Mouse (Mus musculus): ENCODE measurements at regions not wholly inside any gene's neighbourhood (a gene's known extent, or its start where the extent isn't known, plus 50 kb on each side); places are given as distances from the start of the nearest gene placed in this dataset.
A peak's percentile ranks its signal among the peaks of the same experiment; 100 is the strongest.
"Not testable (repeated sequence)": the region's sequence is repeated elsewhere in the genome, so short reads cannot be mapped to it uniquely, and the experiment has no call there.

- DNase-seq, result no peak
These were observed 1344.7 kb upstream of the A1bg start for GRCm38 (mm10) chr15:62267536-62267935.

DNA sequence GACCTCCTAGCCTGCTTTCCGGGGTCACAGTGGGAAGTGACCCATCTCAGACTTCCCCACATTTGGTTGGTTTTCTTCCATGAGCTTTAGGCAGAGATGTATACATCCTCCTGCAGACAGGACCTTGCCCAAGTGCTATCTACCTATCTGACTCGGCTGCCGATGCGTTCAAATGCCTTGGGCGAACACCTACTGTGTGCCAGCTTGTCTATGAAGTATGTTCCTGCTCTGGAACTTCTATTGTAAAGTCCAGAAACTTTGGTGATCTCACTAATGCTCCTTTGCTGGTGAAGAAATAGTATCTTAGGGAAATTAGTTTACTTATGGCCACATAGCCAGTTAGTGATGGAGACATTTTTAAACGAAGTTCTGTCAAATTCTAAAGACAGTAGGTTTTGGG is 1343.2 kb upstream of the A1bg start:
- no peak for DNase-seq

GRCm38 (mm10) chr15:62265484-62265937 is 1342.7 kb upstream of the A1bg start:
- no peak for DNase-seq

DNA sequence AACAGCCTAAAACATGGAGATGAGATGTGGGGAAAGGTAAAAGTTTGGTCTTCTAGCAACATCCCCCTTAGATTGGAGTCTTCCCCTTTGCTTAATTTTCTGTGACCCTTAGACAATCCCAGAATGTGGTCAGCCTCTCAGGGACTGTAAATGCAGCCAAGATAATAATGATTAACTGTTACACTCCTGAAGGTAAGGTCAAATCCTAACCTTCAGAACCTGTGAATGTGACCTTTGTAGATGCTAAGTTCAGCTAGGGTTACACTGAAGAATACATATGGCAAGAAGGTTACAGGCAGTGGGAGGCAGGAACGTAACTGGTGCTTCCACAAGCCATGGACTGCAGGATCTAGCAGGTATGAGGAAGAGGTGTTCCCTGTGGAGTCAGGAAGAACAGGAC is 1342.2 kb upstream of the A1bg start:
- no peak for DNase-seq

DNA sequence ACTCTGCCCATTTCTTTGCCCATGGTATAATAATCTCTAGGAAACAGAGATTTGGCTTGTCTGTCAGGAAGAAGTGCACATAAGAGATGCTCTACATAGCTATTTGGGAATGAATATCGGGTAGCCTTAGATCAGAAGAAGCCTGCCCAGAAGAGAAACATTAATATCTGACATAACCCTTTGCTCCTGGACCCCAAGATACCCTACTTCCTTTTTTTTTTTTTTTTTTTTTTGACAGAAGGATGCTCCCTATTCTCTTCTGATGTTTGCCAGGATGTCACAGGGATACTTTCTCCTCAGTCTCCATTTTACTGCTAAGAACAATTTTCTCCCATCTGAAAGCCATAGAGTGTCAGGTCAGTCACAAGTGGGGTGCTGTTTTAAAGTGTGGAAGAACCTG is 1341.4 kb upstream of the A1bg start:
- DNase-seq, result no peak

DNA sequence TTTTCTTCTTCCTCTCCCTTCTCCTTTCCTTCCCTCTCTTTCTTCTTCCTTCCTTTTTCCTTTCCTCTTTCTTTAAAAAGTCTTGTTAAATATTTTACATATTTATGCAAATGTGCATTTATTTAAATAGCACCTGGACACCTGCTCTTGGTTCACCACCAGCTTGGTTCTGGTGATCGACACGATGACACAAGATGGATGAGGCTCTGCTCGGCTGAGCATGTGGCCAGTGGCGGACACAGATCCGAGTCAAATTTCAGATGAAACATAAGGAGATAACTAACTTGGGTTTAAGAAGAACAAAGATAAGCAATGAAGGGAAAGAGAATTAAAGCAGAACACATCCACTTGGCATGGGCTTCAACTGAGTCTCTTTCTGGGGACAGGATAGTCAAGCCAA is 1339.7 kb upstream of the A1bg start:
- DNase-seq, result no peak

DNA sequence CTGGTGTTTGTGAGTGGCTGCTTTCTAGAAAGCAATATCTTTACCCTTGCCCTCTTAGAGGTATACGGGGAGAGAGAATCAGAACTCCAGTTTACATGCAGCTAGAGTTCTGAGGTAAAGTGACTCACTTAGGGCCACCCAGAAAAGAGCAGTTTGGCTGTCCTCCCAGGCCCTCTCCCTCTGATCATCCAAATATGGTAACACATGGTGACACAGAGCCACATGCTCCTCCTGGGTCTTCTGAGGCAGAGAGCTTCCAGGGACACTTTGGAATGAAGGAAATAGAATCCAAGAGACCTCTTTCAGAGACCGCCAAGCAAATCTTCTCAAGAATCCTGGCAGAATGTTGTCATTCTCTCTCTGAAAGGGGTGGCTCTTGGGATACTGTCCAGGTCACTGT is 1338.7 kb upstream of the A1bg start:
- DNase-seq, result no peak

DNA sequence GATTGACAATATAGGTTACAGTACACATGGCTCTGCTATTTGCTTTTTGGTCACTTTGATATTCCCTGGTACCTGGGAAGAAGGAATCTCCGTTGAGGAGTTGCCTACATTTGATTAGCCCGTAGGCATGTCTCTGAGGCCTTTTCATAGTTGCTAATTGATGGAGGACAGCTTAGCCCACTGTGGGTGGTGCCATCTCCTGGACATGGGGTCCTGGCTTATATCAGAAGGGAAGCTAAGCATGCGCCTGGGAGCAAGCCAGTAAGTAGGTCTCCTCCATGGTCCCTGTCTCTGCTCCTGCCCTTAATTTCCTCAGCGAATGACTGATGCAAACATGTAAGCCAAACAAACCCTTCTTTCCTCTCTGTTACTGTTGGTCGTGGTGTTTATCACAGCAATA is 1335.8 kb upstream of the A1bg start:
- DNase-seq, result no peak

DNA sequence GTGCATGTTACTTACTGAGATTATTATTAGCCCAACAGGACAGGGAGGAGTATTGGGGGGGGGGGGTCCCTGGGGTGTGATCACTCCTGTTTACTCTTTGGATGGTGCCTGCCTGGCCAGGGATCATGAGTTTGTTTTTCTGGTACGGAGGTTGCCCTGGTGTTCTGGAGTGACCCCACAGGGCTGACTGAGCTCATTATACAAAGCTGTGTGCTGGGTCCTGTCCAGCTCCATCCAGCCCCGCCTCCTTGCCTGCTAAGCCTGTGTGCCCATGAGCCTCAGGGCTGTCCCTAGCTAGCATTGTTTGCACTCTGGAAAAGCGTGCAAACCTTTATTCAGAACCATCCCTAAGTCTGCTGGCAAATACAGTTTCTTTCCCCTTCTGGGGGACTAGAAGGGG is 1335.1 kb upstream of the A1bg start:
- DNase-seq, result peak; percentile 8

DNA sequence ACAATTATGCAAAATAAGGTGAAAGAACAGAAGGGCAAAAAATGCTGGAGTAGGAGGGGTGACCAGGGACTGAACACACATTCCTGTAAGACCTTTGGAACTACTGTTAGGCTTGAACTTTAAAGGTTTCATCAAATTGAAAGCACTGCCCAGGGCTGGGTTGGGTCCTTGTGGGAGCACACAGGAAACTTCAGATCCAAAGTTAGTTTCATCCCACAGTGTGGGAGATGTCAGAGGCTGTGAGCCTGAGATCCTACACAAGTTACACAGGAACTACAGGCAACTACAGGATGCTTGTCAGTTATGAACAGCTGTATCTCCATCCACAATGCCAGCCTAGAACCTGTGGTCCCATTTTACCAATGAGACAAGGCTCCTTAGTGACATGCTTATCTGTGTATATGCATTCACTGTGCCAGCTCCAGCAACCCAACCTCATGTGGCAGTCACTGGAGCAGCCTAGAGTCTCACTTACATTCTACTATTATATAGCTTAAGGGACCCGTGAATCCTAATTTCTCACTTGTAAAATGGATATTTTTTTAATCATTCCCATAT is 1334.4 kb upstream of the A1bg start:
- DNase-seq, result no peak

DNA sequence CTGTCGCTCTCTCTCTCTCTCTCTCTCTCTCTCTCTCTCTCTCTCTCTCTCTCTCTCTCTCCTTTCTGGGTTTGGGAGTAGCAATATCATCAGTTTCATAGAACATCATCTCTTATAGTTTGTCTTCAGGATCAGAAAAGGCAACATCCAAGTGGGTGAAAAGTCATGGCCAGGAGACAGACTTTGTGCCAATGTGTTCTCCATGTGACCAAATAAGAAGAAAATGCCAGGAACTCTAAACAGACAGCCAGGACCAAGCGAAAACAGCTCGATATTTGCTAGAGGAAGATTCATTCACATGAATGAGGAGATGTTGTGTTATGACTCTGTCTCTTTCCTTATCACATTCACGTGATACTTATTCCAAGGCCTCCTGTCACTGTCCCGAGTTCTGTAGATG is 1332.8 kb upstream of the A1bg start:
- DNase-seq, result no peak

DNA sequence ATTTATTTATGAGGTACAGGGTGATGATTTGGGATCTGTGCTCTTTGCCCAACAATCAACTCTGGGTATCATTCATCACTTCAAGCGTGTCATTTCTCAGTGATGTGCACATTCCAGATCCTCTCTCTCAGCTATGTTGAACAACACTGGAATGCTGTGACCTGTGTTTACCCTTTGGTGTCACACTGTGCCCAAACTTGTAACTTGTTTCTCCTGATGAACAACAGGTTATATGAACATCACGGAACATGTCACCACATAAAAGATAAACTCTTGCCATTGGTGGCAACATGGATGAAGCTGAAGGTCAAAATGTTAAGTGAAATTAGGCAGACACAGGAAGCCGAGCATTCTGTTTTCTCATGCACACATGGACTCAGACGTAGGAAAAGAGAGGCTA is 1330.9 kb upstream of the A1bg start:
- no peak for DNase-seq

DNA sequence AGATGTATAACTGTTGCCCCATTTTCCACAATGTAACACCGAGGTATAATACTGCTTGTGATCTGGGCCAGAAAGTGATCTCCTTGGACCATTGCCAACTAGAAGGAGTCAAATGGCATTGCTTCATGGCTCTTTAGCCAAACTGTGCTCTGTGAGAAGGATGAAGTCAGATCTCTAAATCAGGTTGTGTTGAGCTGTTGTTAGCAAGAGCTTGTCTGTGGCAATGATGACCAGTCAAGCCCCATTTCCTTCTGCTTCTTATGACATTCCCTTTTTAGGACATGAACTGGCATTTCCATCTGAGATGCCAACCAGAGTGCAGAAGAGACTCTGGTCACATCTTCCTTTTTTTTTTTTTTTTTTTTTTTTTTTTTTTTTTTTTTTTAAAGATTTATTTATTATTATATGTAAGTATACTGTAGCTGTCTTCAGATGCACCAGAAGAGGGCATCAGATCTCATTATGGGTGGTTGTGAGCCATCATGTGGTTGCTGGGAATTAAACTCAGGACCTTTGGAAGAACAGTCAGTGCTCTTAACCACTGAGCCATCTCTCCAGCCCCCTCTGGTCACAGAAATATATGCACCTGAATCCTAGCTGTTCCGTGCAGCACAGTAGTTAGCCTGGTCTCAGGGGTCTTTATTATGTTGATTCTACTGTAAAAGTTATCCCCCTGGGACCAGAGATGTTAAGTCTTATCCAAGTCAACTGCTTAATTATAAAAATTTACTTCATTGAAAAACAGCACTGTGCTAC is 1329.4 kb upstream of the A1bg start:
- not testable (repeated sequence) for DNase-seq

DNA sequence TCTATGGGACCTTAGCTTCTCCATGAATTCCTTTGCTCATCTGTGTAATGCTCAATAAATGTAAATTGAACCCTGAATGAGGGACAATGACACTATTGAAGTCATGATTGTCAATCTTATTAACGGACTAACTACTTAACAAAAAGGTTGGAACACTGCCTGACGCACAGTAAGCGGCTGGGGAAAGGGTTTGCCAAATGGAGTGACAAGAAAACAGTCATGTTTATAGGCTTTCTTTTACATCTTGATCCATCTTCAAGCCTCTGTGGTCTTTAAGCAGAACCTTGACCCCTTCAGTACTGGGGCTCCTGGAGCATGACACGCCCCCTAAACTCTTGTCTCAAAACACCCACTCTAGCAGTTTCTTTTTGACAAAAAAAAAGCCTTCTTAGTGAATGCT is 1326.6 kb upstream of the A1bg start:
- no peak for DNase-seq

DNA sequence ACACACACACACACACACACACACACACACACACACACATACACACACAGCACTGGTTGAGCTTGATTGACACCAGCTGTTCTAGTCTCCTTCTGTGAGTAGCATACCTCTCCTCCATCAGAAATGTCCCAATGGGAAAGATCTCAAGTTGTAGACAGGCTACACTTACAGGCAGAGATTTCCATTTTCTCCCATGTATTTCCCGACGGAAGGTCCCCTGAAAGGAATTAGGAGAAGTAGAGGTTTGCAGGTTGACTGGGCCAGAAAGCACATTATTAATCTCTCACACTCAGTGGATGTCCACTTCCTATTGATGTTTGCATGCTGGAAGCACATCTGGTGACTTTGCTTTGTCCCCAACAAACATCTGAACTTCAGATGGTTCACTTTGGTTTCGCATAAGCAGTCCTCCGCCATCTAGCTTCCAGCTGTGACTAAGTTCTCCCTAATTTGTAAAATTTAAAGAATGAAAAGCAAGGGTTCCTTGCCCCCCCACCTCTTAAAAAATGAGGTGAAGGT is 1323.8 kb upstream of the A1bg start:
- DNase-seq, result no peak

DNA sequence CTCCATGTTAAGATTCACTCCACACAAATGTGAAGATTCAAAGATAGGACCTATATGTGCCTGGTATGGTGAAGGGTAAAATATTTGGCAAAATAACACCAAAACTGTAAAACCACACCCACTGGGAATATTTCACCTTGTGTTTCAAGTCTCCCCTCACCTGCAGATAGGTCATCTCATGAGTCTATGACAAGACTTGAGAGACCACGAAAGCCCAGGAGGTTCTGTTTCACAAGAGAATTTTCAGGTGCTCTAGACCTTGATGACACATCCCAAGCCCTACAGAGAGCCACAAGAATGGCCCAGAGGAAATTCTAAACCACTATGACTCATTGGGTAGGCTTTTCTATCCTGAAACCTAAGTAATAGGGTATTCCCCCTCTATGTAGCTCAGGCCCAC is 1322.4 kb upstream of the A1bg start:
- DNase-seq, result no peak

GRCm38 (mm10) chr15:62244819-62245218 is 1322.0 kb upstream of the A1bg start:
- no peak for DNase-seq

DNA sequence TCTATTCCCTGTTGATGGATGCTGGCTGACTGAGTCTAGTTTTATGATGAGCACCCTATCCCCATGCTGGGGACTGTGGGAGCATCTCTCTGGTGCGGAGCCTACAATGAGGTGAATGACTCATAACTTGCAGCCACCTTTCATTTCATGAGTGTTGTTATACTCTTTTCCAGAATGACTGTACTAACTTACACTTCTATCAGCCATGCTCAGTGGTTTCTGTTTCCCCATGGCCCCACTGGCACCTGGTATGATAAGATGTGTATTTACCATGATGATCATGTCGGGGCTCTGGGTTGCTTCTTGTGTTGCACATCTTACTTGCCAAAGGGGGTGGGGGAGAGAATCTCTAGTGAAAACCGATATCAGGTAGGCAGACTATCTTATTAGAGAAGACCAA is 1317.2 kb upstream of the A1bg start:
- DNase-seq, result no peak

DNA sequence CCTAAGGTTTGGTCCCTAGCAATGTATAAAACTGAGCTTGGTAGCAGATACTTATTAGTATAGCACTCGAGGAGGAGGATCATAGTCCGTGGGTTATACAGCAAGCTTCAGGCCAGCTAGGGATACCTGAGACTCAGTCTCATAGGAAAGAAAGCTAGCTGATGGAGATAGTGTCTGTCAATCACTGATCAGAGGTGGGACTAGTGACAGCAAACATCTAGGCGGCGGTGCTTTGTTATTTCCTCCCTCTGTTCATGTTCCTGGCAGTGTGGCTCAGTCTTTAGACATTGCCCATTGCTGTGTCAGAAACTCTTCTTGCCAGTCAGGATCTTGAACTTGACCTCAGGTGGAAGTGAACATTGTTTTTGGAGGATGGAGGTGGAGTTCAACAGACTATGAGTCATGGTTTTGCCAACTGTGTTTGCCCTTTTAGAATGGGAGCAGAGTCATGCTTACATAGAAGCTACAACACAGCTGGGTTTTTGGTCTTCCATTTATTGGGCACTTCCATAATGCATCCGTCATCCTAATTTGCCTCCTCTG is 1315.8 kb upstream of the A1bg start:
- DNase-seq, result no peak

- DNase-seq, result no peak
These were observed 1313.2 kb upstream of the A1bg start for GRCm38 (mm10) chr15:62236056-62236455.

DNA sequence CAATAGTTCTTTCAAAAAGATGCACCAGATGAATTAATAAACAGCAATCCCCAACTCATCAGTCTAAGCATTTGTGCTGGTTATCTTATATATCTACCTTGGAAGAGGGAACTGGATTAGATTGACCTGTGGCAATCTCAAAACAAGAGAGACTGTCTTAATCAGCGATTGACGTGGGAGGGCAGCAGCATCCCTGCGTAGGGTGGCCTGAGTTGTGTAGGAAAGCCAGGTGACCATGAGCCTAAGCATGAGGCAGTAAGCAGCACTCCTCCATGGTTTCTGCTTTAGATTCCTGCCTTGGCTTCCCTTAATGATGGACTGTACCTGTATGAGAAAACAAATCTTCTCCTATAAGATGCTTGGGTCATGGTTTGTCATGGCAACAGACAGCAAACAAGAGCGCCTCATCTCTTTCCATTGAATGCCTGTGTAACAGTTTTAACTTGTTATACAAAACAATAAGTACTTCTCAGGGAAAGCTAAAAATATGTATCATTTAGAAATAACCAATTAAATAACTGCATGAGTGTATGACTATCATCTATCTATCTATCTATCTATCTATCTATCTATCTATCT is 1311.5 kb upstream of the A1bg start:
- no peak for DNase-seq

- DNase-seq, result no peak
These were observed 1310.3 kb upstream of the A1bg start for GRCm38 (mm10) chr15:62233154-62233553.

- no peak for DNase-seq
These were observed 1308.9 kb upstream of the A1bg start for GRCm38 (mm10) chr15:62231709-62232108.

GRCm38 (mm10) chr15:62230773-62231172 is 1308.0 kb upstream of the A1bg start:
- DNase-seq, result no peak

Data from cerebellum, adult 9-11 months (tissue).